Mouse (Mus musculus) hindlimb bud, embryonic 11.5 days (tissue): Measurements from ENCODE around the gene Zc3h7b.
"Not testable (repeated sequence)": the region's sequence is repeated elsewhere in the genome, so short reads cannot be mapped to it uniquely, and the experiment has no call there.

Experiments
- DNase-seq: peaks from one replicate; pipeline ENCODE4 v3.0.0-alpha.2; 2012; ENCODE audit warnings: low read depth, low spot score; ENCODE audit errors: extremely low spot score

Gene Zc3h7b

DNA sequence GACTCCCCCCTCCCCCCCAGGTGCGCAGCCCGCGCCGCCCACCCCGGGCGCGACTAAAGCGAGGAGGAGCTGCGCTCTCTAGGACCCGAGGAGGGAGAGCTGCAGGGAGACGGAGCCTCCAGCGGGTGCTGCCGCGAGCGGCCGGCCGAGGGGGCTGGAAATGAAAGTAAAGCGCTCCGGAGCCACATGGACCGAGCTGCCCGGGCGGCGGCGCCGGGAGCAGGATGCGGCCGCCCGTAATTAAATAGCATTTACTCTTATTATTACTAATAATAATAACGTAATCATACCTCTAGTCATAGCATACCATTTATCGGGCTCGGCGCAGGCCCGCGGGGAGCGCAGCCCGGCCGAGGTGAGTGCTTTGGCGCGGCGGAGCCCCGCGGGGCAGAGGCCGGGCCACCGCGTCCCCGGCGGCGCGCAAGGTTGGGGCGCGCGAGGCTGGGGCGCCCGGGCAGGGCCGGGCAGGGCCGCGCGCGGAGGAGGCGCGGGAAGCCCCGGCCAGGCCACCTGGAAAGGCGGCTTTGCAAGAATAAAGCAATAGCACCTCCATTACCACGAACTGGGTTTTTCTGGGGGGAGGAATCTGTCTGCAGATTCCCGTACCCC is at the start of gene Zc3h7b, which contains the start of gene Rangap1:
Gene Zc3h7b (plus strand): TSS at position 66 of the 609 bp plus-strand sequence.
Gene Rangap1 (minus strand): TSS at position 539 of the 609 bp plus-strand sequence.
- no peak for DNase-seq

DNA sequence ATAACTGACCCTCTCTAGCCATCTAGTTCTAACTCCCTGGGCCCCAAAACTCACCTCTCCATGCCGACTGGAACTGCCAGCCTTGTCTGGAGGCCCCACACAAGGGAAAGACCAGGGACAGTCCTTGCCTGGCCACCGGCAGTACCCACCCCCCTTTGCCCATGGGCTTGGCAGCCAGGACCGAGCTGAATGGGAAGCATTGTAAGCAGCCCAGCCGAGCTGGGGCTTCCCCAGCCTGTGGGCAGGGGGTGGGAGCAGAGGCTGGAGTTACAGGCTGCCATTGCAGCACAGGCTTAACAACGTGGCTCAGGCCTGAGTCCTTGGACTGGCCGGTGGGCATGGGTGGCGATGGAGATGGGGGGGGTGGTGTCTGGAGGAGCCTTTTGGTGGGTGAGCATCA is 47.7 kb upstream of the Zc3h7b start, which contains the start of gene Chadl:
Gene Chadl (minus strand): TSS at position 113 of the 400 bp plus-strand sequence.
- no peak for DNase-seq

- DNase-seq = no peak
These were observed 47.0 kb upstream of the Zc3h7b start for GRCm38 (mm10) chr15:81697847-81698246.

GRCm38 (mm10) chr15:81698532-81698931 is 46.3 kb upstream of the Zc3h7b start:
- no peak for DNase-seq

- no peak for DNase-seq
These were observed 44.7 kb upstream of the Zc3h7b start for GRCm38 (mm10) chr15:81700161-81700560.

DNA sequence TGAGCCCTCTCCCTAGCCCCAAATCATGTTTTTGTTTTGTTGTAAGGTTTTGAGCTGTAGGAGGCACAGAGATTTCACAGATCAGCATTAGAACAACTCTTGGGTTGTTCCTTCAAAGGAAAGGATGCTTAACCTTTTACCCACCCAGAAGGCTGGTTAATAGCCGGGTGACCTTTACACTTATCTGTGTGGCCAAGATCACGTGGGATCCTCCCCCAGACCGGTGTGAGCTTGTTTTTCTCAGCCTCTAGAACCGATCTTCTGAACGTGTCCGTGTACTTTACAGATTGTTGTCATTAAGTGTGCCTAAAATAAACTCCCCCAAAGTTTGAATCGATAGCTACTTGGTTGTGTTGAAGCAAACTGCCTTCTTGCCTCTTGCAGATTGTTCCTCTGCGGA is 44.3 kb upstream of the Zc3h7b start:
- no peak for DNase-seq

- DNase-seq = not testable (repeated sequence)
These were observed 43.5 kb upstream of the Zc3h7b start for GRCm38 (mm10) chr15:81701350-81701749.

GRCm38 (mm10) chr15:81702306-81703093 is 42.4 kb upstream of the Zc3h7b start:
- DNase-seq = no peak

DNA sequence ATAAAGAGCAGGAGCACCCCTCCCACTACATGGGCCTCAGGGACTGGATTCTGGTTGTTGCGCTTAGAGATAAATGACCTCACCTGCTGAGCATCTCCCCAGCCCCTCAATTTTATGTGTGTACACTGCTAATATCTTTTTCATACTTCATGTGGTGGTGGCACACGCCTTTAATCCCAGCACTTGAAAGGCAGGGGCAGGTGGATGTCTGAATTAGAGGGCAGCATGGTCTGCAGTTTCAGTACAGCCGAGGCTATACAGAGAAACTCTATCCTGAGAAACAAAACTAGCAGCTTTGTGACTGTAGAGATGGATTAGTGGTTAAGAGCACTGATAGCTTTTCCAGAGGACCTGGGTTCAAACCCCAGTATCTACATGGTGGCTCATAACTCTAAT is 41.8 kb upstream of the Zc3h7b start:
- no peak for DNase-seq

- DNase-seq = no peak
These were observed 35.9 kb upstream of the Zc3h7b start for GRCm38 (mm10) chr15:81708991-81709390.

- no peak for DNase-seq
These were observed 35.2 kb upstream of the Zc3h7b start for GRCm38 (mm10) chr15:81709686-81710085.

DNA sequence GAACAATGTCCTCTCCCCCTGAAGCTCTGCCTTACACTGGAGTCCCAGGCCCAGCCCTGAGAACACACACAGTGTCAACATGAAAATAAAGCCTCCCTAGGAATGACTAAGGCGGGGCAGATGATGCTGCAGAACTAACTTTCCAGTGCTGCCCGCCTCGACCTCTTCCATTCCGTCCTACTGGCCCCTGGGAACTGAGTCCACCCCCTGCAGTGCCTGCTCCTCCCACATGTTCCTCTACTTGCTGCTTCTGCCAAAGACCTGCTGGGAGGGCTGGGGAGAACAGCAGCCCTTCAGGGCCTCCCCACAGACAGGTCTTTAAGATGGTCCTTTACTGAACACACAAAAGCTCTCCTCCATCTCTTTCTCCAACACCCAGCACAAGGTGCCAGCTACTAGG is 34.1 kb upstream of the Zc3h7b start:
- no peak for DNase-seq

GRCm38 (mm10) chr15:81713742-81714141 is 31.1 kb upstream of the Zc3h7b start:
- DNase-seq = no peak

- DNase-seq = no peak
These were observed 26.3 kb upstream of the Zc3h7b start for GRCm38 (mm10) chr15:81718336-81719138.

- no peak for DNase-seq
These were observed 25.7 kb upstream of the Zc3h7b start for GRCm38 (mm10) chr15:81719139-81719531.

- no peak for DNase-seq
These were observed 22.5 kb upstream of the Zc3h7b start for GRCm38 (mm10) chr15:81722361-81722760.

DNA sequence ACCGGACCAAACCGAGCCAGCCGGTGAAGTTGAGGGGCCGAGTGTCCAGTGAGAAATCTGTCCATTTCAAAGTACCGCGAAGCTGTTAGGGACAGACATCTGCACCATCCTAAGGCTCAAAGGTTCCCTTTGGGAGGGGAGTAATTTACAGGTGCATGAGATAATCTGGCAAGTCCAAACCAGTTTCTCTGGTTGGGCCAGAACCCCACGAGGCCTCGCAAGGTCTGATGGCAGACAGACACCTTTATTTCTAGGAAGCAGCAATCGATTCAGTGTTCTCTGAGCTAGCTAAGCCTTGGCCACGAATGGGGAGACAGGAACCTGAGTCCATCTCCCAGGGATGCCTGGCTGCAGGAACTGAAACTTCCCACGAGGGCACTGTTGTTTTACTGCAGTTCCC is 21.2 kb upstream of the Zc3h7b start:
- DNase-seq = no peak

DNA sequence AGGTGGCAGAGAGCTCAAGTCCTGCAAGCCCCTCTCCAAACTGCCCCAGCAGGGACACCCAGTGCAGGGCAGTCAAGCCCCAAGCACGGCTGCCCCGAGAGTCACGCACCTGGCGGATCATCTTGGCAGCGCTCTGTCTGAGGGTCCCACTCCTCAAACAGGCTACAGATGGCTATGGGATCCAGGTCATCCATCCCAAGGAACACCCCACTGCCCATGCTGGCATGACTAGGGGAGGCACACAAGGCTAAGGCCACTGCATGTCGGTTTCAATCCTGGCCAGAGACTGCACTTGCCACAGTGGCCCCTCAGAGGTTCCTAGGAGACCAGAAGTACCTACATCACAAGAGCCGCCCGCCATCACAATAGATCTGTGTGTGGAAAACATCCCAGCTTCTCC is 18.9 kb upstream of the Zc3h7b start:
- no peak for DNase-seq

DNA sequence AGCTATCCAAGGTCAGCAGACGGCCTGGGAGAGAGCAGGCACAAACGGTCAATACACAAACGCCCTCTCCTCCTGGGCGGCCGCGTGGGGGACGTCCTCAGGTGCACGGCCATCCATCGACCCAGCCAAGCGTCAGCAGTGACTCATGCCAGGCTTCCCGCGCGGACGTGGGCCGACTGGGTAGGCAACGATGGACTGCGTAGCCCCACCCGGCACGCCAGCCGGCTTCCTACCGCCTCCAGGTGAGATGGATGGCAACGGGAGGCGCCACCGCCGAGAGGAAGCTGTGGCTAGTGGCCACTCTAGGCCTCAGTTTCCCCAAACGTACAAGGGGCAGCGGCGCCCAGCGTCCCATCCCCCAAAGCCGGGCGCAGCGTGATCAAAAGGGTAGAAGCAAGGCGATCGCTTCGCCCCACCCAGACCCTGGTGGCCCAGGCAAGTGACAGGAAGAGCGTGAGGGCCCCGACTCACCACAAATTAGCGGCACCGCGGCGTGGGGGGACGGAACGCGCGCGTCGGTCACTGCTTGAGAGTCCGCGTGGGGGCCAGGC is 15.5 kb upstream of the Zc3h7b start:
- no peak for DNase-seq

DNA sequence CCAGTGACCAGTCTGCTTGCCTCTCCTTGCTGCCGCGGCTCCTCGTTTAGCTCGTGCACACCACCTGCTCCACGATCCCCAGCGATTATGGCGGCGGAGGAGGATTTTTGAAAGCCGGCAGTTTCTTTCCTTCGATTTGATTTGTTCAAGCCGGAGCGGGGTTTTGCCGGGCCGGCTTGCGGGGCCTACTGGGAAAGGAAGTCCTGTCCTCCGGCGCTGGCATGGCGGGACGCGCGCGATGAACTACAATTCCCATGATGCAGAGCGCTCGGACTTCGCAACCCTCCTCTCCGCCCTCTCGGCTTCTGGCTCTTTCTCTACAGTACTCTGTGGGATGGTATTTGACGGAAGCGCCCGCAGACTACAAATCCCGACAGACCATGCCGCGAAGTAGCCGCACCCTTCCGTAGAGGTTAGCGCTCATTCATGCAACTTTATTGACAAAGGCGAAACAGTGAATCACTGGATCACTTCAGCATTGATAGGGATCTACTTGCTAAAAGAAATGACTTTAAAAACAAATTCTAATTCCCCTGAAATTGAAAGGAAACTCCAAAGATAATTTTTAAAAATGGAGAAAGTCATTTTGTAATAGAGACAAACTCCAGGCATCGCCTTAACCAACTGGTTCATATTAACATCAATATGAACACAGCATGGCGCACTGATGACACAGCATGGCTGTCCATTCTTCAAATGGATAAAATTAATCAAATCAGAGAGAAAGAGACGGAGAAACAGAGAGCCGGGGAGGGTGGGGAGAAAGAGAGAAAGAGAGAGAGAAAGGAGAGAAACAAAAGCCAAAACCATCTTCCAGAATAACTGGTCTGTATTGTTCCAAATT is 14.8 kb upstream of the Zc3h7b start:
- DNase-seq = peak; percentile 90
